Mouse (Mus musculus) kidney, adult 2 months (tissue): ENCODE data around the gene Tbcel.

Experiments used
- CTCF ChIP-seq: fragments of 200-500 bp; conservative IDR thresholded peaks from 2 replicates; pipeline ENCODE4 v1.5.1; 2011; ENCODE audit warnings: low read depth, mild to moderate bottlenecking, control low read depth, low read length, moderate library complexity, mixed read lengths; ENCODE audit not compliant: insufficient read depth, insufficient read length
- POLR2A ChIP-seq: fragments of 200-500 bp; IDR thresholded peaks from one replicate; pipeline ENCODE4 v1.6.1; 2011; ENCODE audit warnings: low read depth, low read length, control low read depth

- TF ChIP-seq CTCF, result no peak
- no peak for TF ChIP-seq POLR2A
Observed at GRCm38 (mm10) chr9:42468360-42468759, 39.2 kb downstream of the Tbcel start.
